ENCODE assay signal across 9 mouse cellular contexts in genomic region chr3:83701075-83701474, GRCm38 (mm10).
A peak's percentile ranks its signal among the peaks of the same experiment; 100 is the strongest.
DNase-seq lines count a peak whose midpoint lies in the region; ATAC-seq lines count a peak whose summit lies in the region.
"Had no signal": no experiment of that assay in that cellular context is flagged by ENCODE, and none has a peak within 500 bp of the region (broad histone marks: within the 10 kb centered on the region; RNA-seq: fewer than 3 reads in every experiment).

No protein-coding gene starts in this region.

- DNase-seq in adrenal gland, adult (ENCODE audit: inconsistent age in 2 of 2, low spot score in 1 of 2) = peak; percentile 64 to 90
- DNase-seq in adrenal gland, adult 8-10 months = no peak
- DNase-seq in midbrain, embryonic 10.5 days (ENCODE audit: low spot score) = peak; percentile 43
- DNase-seq in adrenal gland, postnatal 36 days = peak; percentile 74 to 76
- peak; percentile 30 for DNase-seq in lung, postnatal 25 days (ENCODE audit: low spot score)

- no peak overlapping the region for H3K4me3 ChIP-seq in midbrain, embryonic 10.5 days
- H3K4me3 ChIP-seq in midbrain, embryonic 15.5 days = no peak overlapping the region
- H3K4me3 ChIP-seq: lung, embryonic 15.5 days had no signal

- H3K36me3 ChIP-seq in midbrain, embryonic 10.5 days = no peaks in the 10 kb centered on the region
- no peaks in the 10 kb centered on the region for H3K36me3 ChIP-seq in midbrain, embryonic 15.5 days (replicated peaks)
- H3K36me3 ChIP-seq: lung, embryonic 15.5 days had no signal

- H3K9ac ChIP-seq in midbrain, embryonic 15.5 days = no peak overlapping the region
- H3K9ac ChIP-seq: lung, embryonic 15.5 days had no signal

- no peaks in the 10 kb centered on the region for H3K9me3 ChIP-seq in midbrain, embryonic 10.5 days (replicated peaks)
- H3K9me3 ChIP-seq in midbrain, embryonic 15.5 days = no peaks in the 10 kb centered on the region
- H3K9me3 ChIP-seq: lung, embryonic 15.5 days had no signal

- no peaks in the 10 kb centered on the region for H3K27me3 ChIP-seq in midbrain, embryonic 10.5 days (ENCODE audit: low read depth, poor library complexity, severe bottlenecking)
- H3K27me3 ChIP-seq in midbrain, embryonic 15.5 days (replicated peaks) = no peaks in the 10 kb centered on the region
- H3K27me3 ChIP-seq: lung, embryonic 15.5 days had no signal

- ATAC-seq in midbrain, embryonic 15.5 days (replicated peaks) = no peak
- peak; percentile 59 for ATAC-seq in granulocyte monocyte progenitor cell, adult 5-6 weeks (replicated peaks; ENCODE audit: poor library complexity, severe bottlenecking)
- no peak for ATAC-seq in megakaryocyte, adult 5-6 weeks (ENCODE audit: poor library complexity, severe bottlenecking)

- H3K4me1 ChIP-seq in midbrain, embryonic 10.5 days = no peaks in the 10 kb centered on the region
- no peaks in the 10 kb centered on the region for H3K4me1 ChIP-seq in midbrain, embryonic 15.5 days
- H3K4me1 ChIP-seq: lung, embryonic 15.5 days had no signal

- no peak overlapping the region for H3K4me2 ChIP-seq in midbrain, embryonic 15.5 days
- H3K4me2 ChIP-seq: lung, embryonic 15.5 days had no signal

- WGBS in midbrain, embryonic 10.5 days = 63% methylated on average over 1 of the region's 1 CpGs
- WGBS in midbrain, embryonic 15.5 days = 50% methylated on average over 1 of the region's 1 CpGs

- H3K27ac ChIP-seq in midbrain, embryonic 10.5 days (replicated peaks) = no peak overlapping the region
- no peak overlapping the region for H3K27ac ChIP-seq in midbrain, embryonic 15.5 days
- H3K27ac ChIP-seq: lung, embryonic 15.5 days had no signal
